Mouse (Mus musculus): ENCODE measurements around the gene Mdm2. TPM values are rescaled to one million over a fixed set of nuclear protein-coding genes. Genes with fewer than 3 reads are reported as not detected.
"Not testable (repeated sequence)": the region's sequence is repeated elsewhere in the genome, so short reads cannot be mapped to it uniquely, and the experiment has no call there.

Gene Mdm2
- polyA plus RNA-seq, 1 experiment: 37.2 TPM

DNA sequence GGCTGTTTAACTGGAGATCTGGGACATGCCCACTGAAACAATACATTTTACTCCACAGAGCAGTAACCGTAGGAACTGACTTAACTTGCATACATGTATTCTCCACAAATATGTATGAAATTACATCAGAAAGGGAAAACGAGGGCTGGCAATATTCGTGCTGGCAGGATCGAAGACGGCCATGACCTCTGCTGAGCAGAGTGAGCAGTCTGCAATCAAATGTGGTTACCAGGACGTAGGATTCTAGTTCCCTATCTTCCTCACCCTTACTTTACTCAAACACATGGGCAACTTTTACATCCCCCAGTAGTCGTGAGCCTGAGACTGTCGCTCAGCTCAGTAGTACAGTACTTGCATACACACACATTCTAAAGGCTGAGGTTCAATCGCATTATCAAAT is 1.7 kb downstream of the Mdm2 start:
- H3K36me3 ChIP-seq (ENCODE audit: control insufficient read depth, insufficient read depth, low read length): peaks cover 16% of the 10 kb centered on the region
- DNase-seq (ENCODE audit: low read depth in 1 of 2, low spot score in 2 of 2): no peak
- TF ChIP-seq POLR2A (IDR thresholded peaks at IDR 0.05; ENCODE audit: low read depth, low read length): no peak
- 50% methylated on average over 9 of the region's 9 CpGs for WGBS
- H3K4me1 ChIP-seq (ENCODE audit: control insufficient read depth, insufficient read depth, insufficient read length): no peaks in the 10 kb centered on the region; the same call in 1 of the 2 replicates
- no peak overlapping the region for H3K4me3 ChIP-seq (ENCODE audit: extremely low read depth, insufficient read depth, insufficient read length)
- H3K27ac ChIP-seq (ENCODE audit: insufficient read depth, low read length): no peak overlapping the region
- no peaks in the 10 kb centered on the region for H3K27me3 ChIP-seq (ENCODE audit: control insufficient read depth, insufficient read depth, low read length)

DNA sequence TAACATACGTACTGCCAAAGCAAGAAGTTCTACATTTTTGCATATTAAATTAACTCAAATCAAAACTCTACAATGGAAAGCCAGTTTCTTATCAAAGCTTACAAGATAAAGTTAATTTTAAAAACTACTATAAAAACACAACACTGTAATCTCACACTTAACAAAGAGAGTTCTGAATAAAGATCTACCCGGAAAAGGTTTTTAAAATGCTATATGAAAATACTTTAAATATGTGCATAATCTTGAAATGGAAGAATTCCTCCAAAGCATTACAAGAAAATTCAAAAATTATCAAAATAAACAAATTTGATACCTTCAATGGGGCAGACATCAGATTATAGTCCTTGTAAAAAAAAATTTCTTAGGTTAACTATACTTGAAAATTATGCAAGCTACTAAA is 2.2 kb downstream of the Mdm2 start:
- Histone ChIP-seq H3K4me3 (ENCODE audit: extremely low read depth, insufficient read depth, insufficient read length) (no peak overlapping the region), H3K27ac (ENCODE audit: insufficient read depth, low read length) (no peak overlapping the region), H3K27me3 (ENCODE audit: control insufficient read depth, insufficient read depth, low read length) (no peaks in the 10 kb centered on the region), H3K4me1 (ENCODE audit: control insufficient read depth, insufficient read depth, insufficient read length) (no peaks in the 10 kb centered on the region; the same call in 1 of the 2 replicates), H3K36me3 (ENCODE audit: control insufficient read depth, insufficient read depth, low read length) (peaks cover 18% of the 10 kb centered on the region)
- no peak for TF ChIP-seq CTCF (IDR thresholded peaks at IDR 0.05; ENCODE audit: extremely low read depth, insufficient read depth, insufficient read length, insufficient replicate concordance)
- TF ChIP-seq POLR2A (IDR thresholded peaks at IDR 0.05; ENCODE audit: low read depth, low read length): no peak
- DNase-seq (ENCODE audit: low read depth in 1 of 2, low spot score in 2 of 2): no peak
- WGBS: 95% methylated on average over 2 of the region's 2 CpGs

DNA sequence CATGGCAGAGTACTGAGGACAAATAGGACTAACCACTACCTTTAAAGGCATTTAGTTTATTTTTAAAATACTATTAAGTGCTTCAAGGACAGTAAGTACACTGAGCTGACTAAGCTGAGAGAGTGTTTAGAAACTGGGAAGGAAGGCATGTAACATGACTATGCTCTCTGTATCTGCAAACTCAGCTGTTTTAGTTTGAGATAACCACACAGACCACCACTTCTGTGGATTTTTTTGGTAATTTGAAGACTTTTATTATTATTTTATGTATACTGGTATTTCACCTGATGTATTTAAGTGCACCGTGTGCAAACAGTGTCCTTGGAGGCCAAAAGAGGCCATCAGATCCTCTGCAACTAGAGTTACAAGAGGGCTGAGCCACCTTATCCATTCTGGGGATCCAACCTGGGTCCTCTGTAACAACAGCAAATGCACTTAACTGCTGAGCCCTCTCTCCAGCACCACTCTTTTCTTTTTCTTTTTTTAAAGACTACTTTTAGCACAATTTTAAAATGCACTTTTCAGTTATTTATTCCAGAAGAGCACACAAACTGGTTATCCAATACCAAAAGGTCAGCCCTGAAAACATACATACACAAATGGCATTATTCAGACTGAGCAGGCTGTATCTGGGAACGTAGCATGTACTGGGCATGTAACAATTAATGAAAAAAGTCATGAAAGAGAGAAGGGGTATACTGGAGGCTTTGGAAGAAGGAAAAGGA is 3.3 kb downstream of the Mdm2 start:
- Histone ChIP-seq H3K36me3 (ENCODE audit: control insufficient read depth, insufficient read depth, low read length) (peaks cover 23% of the 10 kb centered on the region), H3K27me3 (ENCODE audit: control insufficient read depth, insufficient read depth, low read length) (no peaks in the 10 kb centered on the region), H3K4me3 (ENCODE audit: extremely low read depth, insufficient read depth, insufficient read length) (no peak overlapping the region), H3K27ac (ENCODE audit: insufficient read depth, low read length) (no peak overlapping the region), H3K4me1 (ENCODE audit: control insufficient read depth, insufficient read depth, insufficient read length) (no peaks in the 10 kb centered on the region; the same call in 1 of the 2 replicates)
- no peak for DNase-seq (ENCODE audit: low read depth in 1 of 2, low spot score in 2 of 2)
- 95% methylated on average over 2 of the region's 2 CpGs for WGBS
- no peak for TF ChIP-seq CTCF (IDR thresholded peaks at IDR 0.05; ENCODE audit: extremely low read depth, insufficient read depth, insufficient read length, insufficient replicate concordance)
- no peak for TF ChIP-seq POLR2A (IDR thresholded peaks at IDR 0.05; ENCODE audit: low read depth, low read length)

DNA sequence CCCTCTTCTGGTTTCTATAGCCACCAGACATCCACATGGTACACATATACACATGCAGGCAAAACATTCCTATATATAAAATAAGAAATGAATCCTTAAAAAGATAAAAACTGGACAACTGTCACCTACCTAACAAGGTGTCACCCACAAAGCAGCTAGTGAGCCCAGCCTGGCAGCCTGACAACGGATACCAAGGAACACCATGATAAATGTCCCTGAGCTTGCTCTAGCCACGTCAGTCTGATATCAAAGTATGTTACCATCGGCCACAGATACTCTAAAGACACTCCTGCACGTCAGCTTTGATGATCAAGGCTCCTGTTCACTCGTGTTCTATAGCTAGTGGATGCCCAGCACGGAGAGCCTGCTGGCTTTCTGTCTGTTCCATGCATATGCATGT is 4.1 kb downstream of the Mdm2 start:
- Histone ChIP-seq H3K4me3 (ENCODE audit: extremely low read depth, insufficient read depth, insufficient read length) (no peak overlapping the region), H3K36me3 (ENCODE audit: control insufficient read depth, insufficient read depth, low read length) (peaks cover 27% of the 10 kb centered on the region), H3K4me1 (ENCODE audit: control insufficient read depth, insufficient read depth, insufficient read length) (no peaks in the 10 kb centered on the region; the same call in 1 of the 2 replicates), H3K27me3 (ENCODE audit: control insufficient read depth, insufficient read depth, low read length) (no peaks in the 10 kb centered on the region), H3K27ac (ENCODE audit: insufficient read depth, low read length) (no peak overlapping the region)
- no peak for DNase-seq (ENCODE audit: low read depth in 1 of 2, low spot score in 2 of 2)
- TF ChIP-seq POLR2A (IDR thresholded peaks at IDR 0.05; ENCODE audit: low read depth, low read length): no peak
- no peak for TF ChIP-seq CTCF (IDR thresholded peaks at IDR 0.05; ENCODE audit: extremely low read depth, insufficient read depth, insufficient read length, insufficient replicate concordance)
- WGBS: 88% methylated on average over 6 of the region's 6 CpGs

DNA sequence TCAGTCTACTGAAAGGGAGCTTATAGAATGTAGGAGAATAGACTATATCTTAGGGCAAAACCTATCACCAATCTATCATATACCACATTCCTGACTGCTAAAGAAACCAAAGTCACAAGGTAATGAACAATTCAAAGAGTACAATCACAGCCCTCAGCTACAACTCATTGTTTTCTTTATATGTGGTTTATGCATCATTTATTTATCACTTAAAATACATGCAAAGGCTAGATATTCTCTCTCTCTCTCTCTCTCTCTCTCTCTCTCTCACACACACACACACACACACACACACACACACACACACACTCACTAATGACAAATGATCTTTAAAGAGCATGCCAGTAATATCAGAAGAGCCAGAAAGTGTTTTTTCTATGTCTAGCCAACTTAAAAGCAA is 4.8 kb downstream of the Mdm2 start:
- peaks cover 27% of the 10 kb centered on the region for H3K36me3 ChIP-seq (ENCODE audit: control insufficient read depth, insufficient read depth, low read length)
- H3K4me3 ChIP-seq (ENCODE audit: extremely low read depth, insufficient read depth, insufficient read length): no peak overlapping the region

DNA sequence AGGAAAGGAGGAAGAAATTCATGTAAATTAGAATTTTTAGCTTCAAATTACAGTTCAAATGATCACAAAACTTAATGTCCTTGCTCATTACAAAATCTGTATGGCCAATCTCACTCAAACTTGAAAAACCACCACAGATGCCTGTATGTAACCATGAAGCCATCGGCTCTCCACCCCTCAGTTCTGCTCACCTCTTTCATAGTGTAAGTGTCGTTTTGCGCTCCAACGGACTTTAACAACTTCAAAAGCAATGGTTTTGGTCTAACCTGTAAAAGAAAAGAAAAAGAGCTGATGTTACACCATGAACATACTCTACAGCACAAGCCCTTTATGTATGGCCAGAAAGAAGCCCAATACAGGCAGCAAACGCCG is 5.6 kb downstream of the Mdm2 start:
- 94% methylated on average over 6 of the region's 6 CpGs for WGBS
- Histone ChIP-seq H3K27me3 (ENCODE audit: control insufficient read depth, insufficient read depth, low read length) (no peaks in the 10 kb centered on the region), H3K36me3 (ENCODE audit: control insufficient read depth, insufficient read depth, low read length) (peaks cover 33% of the 10 kb centered on the region), H3K4me1 (ENCODE audit: control insufficient read depth, insufficient read depth, insufficient read length) (no peaks in the 10 kb centered on the region), H3K4me3 (ENCODE audit: extremely low read depth, insufficient read depth, insufficient read length) (no peak overlapping the region), H3K27ac (ENCODE audit: insufficient read depth, low read length) (no peak overlapping the region)
- TF ChIP-seq CTCF (IDR thresholded peaks at IDR 0.05; ENCODE audit: extremely low read depth, insufficient read depth, insufficient read length, insufficient replicate concordance): no peak
- TF ChIP-seq POLR2A (IDR thresholded peaks at IDR 0.05; ENCODE audit: low read depth, low read length): no peak
- no peak for DNase-seq (ENCODE audit: low read depth in 1 of 2, low spot score in 2 of 2)

More for the DNA sequence above, 4.8 kb downstream of the Mdm2 start:
- Histone ChIP-seq H3K27me3 (ENCODE audit: control insufficient read depth, insufficient read depth, low read length) (no peaks in the 10 kb centered on the region), H3K27ac (ENCODE audit: insufficient read depth, low read length) (no peak overlapping the region), H3K4me1 (ENCODE audit: control insufficient read depth, insufficient read depth, insufficient read length) (no peaks in the 10 kb centered on the region)
- TF ChIP-seq POLR2A (IDR thresholded peaks at IDR 0.05; ENCODE audit: low read depth, low read length): no peak
- no peak for DNase-seq (ENCODE audit: low read depth in 1 of 2, low spot score in 2 of 2)

DNA sequence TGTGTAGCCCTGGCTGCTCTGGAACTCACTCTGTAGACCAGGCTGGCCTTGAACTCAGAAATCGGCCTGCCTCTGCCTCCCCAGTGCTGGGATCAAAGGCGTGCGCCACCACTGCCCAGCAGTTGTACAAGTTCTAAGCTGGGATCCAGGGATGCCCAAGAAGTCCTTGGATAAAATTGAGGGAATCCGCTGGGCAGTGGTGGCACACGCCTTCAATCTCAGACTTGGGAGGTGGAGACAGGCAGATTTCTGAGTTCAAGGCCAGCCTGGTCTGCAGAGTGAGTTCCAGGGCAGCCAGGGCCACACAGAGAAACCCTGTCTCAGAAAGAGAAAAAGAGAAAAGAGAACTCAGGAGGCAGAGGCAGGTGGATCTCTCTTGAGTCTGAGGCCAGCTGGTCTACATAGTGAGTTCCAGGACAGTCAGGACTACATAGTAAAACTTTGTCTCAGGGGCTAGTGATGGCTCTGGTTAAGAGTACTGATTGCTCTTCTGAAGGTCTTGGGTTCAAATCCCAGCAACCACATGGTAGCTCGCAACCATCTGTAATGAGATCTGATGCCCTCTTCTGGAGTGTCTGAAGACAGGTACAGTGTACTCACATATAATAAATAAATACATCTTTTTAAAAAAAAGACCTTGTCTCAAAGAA is 6.1 kb downstream of the Mdm2 start:
- not testable (repeated sequence) for H3K27me3 ChIP-seq (ENCODE audit: control insufficient read depth, insufficient read depth, low read length); H3K27ac ChIP-seq (ENCODE audit: insufficient read depth, low read length); DNase-seq (ENCODE audit: low read depth in 1 of 2, low spot score in 2 of 2); H3K4me1 ChIP-seq (ENCODE audit: control insufficient read depth, insufficient read depth, insufficient read length); H3K4me3 ChIP-seq (ENCODE audit: extremely low read depth, insufficient read depth, insufficient read length)
- peaks cover 38% of the 10 kb centered on the region for H3K36me3 ChIP-seq (ENCODE audit: control insufficient read depth, insufficient read depth, low read length)
- WGBS: 99% methylated on average over 6 of the region's 6 CpGs
